Mouse (Mus musculus) megakaryocyte, adult 5-6 weeks (primary cell): ENCODE results near the gene Gm15557. TPM values are rescaled to one million over a fixed set of nuclear protein-coding genes. Genes with fewer than 3 reads are reported as not detected.
A peak's percentile ranks its signal among the peaks of the same experiment; 100 is the strongest.
"Not testable (repeated sequence)": the region's sequence is repeated elsewhere in the genome, so short reads cannot be mapped to it uniquely, and the experiment has no call there.

Experiments used
- ATAC-seq: 2 replicates; pipeline ENCODE4 v1.8.0; 2016; ENCODE audit warnings: mild to moderate bottlenecking, inconsistent platforms; ENCODE audit not compliant: poor library complexity, severe bottlenecking
- total RNA-seq, 2 experiments: library from RNA; stranded (forward) in 1 of 2; stranded (reverse) in 1 of 2; fragments of 153-499, 151-499 nt in 1 of 2; fragments of 221-1000, 200-1000 nt in 1 of 2; gene quantifications; 2 replicates each; pipeline versions ENCODE4 v1.2.3 to v1.2.4; 2015 to 2017

Gm15557 gene
- total RNA-seq (2015) = not detected in 2 replicates
- total RNA-seq (2017) = not detected in 2 replicates

GRCm38 (mm10) chr2:155940681-155941080 lies at the start of gene Gm15557:
TSS of gene Gm15557 (plus strand) at chr2:155940728.
- no peak for ATAC-seq

GRCm38 (mm10) chr2:155894307-155895045 lies 46.1 kb upstream of the Gm15557 start:
- no peak for ATAC-seq

GRCm38 (mm10) chr2:155895046-155895735 lies 45.3 kb upstream of the Gm15557 start:
- no peak for ATAC-seq

GRCm38 (mm10) chr2:155902989-155903631 lies 37.4 kb upstream of the Gm15557 start:
- no peak for ATAC-seq

GRCm38 (mm10) chr2:155903632-155904008 lies 36.9 kb upstream of the Gm15557 start:
- ATAC-seq = no peak

DNA sequence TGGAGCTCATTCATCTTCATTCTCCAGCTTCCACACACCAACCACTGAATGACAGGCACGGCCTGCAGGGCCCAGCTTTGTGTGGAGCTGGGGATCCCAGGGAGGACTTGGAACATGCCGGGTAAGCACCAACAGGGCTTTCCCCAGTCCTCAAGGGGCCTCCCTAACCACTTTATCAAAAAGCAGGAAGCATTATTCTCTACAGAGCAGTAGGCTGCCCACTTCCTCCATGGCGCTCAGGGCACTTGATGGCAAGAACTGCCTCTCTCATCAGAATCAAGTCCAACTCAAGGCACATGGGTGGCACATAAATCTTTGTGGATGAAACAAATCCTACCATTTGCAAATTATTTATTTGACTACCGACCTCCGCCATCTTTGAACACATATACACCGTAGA lies 25.8 kb upstream of the Gm15557 start:
- ATAC-seq = no peak

DNA sequence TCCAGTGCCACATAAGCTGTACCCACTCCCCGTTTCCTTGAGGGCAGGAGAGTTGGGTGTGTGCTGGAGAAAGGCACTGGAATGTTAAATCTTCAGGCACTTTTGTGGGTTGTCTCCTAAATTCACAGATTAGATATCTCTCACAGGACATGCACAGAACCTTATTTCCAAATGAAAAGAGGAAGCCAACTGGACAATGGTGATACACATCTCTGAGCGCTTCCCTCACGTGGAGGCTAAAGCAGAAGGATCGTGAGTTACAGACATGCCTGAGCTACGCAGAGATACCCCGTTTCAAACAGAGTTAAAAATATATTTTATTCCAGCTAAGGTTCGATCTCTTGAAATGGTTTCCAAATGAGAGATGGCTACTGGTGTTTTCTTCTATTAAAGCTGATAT lies 17.4 kb upstream of the Gm15557 start:
- peak; percentile 33; the same call in 1 of the 2 replicates for ATAC-seq

GRCm38 (mm10) chr2:155925213-155925612 lies 15.3 kb upstream of the Gm15557 start:
- not testable (repeated sequence) for ATAC-seq

GRCm38 (mm10) chr2:155928711-155929345 lies 11.7 kb upstream of the Gm15557 start:
- ATAC-seq = no peak

DNA sequence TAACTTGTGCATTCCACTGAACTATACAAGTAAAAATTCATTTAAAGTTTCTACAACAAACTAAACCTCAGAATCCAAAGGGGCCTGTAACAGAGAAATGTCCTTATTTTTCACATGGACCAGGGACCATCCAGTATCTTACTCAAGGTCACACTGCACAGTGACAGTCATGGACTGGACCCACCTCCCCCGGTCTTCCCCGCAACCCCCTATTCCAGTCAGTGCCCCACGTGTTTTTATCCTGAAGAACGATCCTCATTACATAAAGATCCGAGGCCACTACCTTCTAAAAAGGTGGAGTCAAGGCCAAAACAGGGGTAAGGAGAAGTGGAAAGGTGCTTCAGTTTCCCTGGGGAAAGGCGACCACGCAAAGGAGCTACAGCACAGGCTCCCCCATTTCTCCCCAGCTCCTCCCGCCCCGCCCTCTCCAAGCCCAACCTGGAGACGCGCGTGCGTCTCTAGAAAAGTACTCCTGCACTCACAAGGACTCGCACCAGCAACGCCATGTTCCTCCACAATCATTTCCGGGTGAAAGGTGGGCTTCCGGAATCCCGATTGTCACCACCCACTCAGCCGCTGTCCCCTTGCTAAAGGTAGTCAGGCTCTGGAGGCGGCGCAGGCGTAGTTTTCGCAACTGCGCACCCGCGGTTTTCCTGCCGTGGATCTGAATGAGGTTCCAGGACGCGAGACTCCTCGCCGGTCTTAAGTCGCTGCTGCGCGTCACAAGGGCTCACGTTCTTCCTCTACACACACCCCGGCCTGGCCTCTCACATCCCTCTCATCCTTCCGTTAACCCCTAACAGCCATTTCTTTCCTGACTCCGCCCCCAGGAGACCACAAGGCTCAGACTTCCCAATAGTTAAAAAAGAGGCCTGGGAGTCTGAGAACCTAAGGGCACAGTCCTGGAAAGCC lies 10.7 kb upstream of the Gm15557 start, which contains the start of gene Uqcc1:
Gene Uqcc1, minus strand, starts transcription at position 780 of the 912 bp plus-strand sequence.
- peak; percentile 98 for ATAC-seq

GRCm38 (mm10) chr2:155939897-155940529 lies 515 bp upstream of the Gm15557 start:
- ATAC-seq = 0 out of 2 replicates have a peak, but pooled peaks have one; percentile 24

DNA sequence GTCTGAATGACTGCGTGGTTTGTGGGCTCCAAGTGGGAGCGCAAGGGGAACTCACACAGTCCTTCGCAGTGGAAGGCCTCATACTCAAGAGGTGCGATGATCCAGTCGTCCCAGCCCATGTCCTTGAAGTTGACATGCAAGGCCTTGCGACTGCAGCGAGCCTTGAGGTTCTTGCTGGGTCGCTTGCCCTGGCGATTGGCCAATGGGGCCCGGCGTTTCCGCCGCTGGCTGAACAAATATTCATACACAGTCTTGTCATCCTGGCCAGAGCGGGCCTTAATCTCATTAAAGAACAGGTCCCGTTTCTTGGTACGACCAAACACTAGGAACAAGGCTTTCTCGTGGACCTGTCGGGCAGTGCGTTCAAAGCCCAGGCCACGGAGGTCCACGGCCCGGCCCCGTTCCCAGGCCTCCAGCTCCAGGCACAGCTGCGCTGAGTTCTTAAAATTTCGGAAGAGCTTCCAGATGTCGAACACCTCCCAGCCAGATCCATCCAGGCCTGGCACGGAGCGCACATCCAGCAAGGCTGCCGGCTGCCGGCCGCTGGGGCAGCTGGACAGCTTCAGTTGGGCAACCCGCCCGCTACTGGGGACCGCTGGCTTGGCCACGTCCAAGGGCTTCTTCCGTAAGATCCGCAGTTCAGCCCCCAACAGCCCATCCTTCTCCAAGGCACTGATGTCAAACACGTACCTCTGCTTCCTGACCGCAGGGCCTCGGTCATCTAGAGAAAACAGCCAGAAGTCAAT lies 1.3 kb downstream of the Gm15557 start:
- ATAC-seq = no peak

- no peak for ATAC-seq
Measured at GRCm38 (mm10) chr2:155943463-155943862, 2.9 kb downstream of the Gm15557 start.

- ATAC-seq = no peak
Measured at GRCm38 (mm10) chr2:155944685-155945084, 4.2 kb downstream of the Gm15557 start.

DNA sequence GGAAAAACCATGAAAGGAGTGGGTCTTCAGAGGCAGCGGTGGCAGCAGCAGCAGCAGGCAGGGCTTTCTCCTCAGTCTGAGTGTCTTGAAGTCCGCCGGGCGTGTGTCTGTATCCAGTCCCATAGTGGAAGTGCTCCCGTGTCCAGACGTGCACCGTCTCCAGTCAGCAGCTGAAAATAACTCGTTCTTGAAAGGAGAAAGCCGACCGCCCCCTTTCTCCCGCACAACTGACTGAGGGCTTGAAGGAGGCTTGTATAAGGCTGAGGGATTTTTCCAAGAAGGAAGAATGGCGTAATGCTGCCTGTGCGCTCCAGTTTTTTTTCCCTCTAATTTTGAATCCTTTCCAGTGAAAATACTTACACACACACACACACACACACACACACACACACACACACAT lies 4.6 kb downstream of the Gm15557 start, which contains the start of gene Gdf5:
Gene Gdf5, minus strand, starts transcription at position 244 of the 400 bp plus-strand sequence.
- no peak for ATAC-seq

GRCm38 (mm10) chr2:155945580-155945979 lies 5.1 kb downstream of the Gm15557 start:
- ATAC-seq = no peak

DNA sequence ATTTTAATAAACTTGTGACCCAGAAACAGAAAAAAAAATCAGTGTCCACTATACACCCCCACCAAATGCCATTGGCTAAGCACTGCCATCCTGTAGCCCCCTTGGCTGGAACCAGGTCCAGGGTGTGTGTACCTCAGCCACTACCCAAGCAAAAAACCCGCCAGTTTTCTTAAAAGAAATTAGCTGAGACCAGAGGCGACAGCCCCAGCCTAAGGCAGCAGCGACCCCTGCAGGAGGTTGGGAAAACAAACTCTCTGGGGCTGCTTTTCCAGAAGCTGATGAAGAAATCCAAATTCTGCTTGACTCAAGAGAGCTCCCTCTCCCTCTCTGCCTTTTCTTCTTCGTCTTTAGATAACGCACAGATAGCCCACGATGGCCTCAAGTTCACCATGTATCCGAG lies 5.5 kb downstream of the Gm15557 start:
- peak; percentile 73 for ATAC-seq

- ATAC-seq = no peak
Measured at GRCm38 (mm10) chr2:155946499-155946898, 6.0 kb downstream of the Gm15557 start.
